Mouse (Mus musculus): Measurements from ENCODE around the gene Gm9970. TPM values are rescaled to one million over a fixed set of nuclear protein-coding genes. Genes with fewer than 3 reads are reported as not detected.

The Gm9970 gene
- total RNA-seq (2021) = not detected

DNA sequence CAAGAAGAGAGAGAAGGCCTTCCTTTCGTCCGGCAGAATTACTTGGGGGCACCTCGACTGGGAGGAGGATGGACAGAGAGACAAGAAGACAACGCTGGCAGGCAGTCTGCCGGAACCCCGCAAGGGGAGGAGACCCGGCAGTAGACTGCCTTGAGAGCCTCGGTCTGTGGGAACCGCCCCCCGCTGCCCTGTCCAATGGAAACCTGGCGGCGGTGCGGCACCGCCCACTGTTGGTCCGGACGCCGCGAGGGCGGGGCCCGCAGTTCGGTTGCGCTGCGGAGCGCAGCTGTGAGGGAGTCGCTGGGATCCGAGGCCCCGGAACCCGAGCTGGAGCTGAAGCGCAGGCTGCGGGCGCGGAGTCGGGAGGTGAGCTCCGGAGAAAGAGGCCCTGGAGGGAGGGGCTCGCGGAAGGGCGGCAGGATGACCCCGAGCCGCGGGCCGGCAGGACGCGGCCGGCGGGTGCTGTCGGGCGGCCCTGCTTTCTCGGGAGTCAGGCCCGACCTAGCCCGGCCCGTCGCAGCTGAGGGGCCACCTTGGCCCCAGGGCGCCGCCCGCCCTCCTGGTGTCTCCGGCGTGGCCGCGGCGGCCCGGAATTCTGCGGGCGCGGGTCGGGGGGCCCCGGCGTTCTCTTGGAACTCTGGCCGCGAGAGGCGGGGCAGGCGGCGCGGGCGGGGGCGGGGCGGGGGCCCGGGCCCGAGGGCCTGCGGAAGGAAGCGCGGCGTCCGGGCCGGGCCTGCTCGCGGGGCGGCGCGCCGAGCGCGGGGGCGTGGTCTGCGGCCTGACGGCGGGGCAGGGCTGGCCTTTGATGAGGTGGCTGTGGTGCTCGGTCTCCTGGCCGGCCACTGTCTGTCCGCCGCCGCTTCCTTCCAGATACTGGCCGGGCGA lies at the start of gene Gm9970, which contains the start of gene Nrbp1:
Gene Gm9970, minus strand, starts transcription at position 596 of the 885 bp plus-strand sequence.
Gene Nrbp1, plus strand, starts transcription at position 228 of the 885 bp plus-strand sequence.
- DNase-seq (ENCODE audit: extremely low spot score in 1 of 2, low spot score in 1 of 2) = peak; percentile 84 to 93

- DNase-seq (ENCODE audit: extremely low spot score in 1 of 2, low spot score in 1 of 2) = no peak
Measured at GRCm38 (mm10) chr5:31289626-31290230, 48.7 kb upstream of the Gm9970 start.

- DNase-seq (ENCODE audit: extremely low spot score in 1 of 2, low spot score in 1 of 2) = no peak
Measured at GRCm38 (mm10) chr5:31288655-31289054, 47.6 kb upstream of the Gm9970 start.

GRCm38 (mm10) chr5:31288225-31288624 lies 47.2 kb upstream of the Gm9970 start:
- no peak for DNase-seq (ENCODE audit: extremely low spot score in 1 of 2, low spot score in 1 of 2)

DNA sequence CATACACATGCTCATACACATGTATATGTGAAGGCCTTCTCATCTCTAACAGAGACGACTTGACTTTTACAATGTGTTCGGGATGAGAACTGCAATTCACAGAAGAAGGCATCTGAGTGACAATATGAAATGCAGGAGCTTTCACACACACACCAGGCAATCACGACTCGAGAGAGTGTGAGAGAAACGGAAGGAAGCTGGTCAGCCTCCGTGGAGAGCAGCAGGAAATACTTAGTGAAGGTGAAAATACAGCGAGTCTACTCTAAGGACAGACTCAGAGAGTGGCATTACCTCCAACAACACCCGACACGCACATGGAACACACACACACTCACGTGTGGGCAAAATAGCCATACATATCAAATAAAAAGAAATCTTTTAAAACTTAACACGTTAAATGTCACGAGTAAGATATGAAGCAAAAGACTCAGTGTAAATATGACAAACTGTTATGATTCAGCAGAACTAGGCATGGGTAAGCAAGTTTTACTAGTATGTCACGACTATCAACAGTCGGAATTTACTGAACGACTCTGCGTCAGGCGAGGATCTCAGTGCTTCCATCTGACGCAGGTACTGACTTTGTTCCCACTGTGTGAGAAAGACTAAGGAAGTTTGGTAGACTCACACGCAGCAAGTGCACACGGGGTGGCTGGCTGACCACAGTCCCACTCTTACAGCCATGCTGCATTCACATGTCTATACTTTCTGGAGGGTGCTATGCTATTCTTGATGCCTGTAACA lies 38.4 kb upstream of the Gm9970 start:
- no peak for DNase-seq (ENCODE audit: extremely low spot score in 1 of 2, low spot score in 1 of 2)

- no peak for DNase-seq (ENCODE audit: extremely low spot score in 1 of 2, low spot score in 1 of 2)
Measured at GRCm38 (mm10) chr5:31273018-31273417, 32.0 kb upstream of the Gm9970 start.

DNA sequence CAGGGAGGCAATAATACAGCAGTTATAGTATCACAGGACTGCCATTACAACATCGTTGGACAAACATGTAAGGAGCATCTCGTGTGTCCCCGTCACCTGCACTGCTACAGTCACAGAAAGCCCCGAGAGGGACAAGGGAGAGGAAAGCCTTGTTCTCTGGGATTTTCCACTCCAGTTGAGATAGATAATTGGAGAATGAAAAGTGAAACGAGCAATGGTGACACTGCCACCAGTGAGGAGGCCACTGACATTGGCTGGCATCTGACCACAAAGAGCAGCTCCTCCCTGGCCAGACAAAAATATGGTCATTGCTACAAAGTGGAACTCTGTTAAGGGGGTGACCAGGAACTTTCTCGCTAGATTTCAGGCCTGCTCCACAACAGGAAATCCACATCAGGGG lies 26.7 kb upstream of the Gm9970 start:
- DNase-seq (ENCODE audit: extremely low spot score in 1 of 2, low spot score in 1 of 2) = no peak

DNA sequence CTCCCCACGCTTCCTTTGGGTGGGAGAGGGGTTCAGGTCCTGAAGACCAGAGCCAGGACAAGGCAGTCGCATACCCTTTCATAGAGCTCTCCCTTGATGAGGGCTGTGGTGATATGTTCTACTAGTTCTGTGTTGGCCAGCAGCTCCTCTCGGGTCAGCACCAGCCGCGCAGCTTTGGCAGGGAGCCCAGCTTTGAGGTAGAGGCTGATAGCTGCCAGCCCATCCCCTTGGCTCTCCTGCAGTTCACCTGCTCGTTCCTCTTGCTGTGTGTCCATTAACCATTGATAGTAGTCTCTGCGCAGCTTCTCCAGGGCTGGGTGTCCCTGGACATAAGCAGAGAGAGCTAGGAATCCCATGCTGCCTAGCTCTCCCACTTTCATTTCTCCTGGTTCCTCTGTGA lies 25.1 kb upstream of the Gm9970 start:
- DNase-seq (ENCODE audit: extremely low spot score in 1 of 2, low spot score in 1 of 2) = no peak

DNA sequence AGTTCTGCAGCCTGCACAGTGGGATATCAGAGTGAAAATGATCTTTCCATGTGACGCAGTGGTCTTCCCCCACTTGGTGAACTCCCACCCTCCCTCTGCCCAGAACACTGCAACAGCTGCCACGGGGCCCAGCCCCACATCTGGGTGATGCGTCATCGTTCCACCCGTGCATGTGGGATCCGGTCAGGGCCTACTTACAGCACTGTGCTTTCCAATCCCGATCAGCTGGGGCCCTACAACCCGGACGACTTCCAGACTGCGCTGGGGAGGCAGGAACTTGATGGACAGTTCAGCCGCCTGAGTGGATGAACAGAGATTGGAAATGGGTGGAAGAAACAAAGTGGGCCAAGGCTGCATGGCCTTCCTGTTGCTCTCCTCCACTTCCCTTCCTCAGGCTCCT lies 16.6 kb upstream of the Gm9970 start:
- DNase-seq (ENCODE audit: extremely low spot score in 1 of 2, low spot score in 1 of 2) = no peak

DNA sequence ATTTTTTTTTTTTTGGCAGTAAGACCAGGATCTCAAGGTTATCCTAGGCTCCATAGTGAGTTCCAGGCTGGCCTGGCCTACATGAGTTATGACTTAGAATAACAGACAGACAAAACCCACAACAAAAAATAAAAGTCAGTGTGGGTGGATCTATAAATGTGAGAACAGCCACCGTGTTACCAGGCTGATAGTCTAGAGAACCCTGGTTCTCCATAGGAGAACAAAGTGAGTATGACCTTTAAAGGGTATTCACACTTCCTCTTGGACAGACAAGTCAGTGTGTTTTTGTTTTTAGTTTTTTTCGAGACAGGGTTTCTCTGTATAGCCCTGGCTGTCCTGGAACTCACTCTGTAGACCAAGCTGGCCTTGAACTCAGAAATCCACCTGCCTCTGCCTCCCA lies 14.9 kb upstream of the Gm9970 start:
- no peak for DNase-seq (ENCODE audit: extremely low spot score in 1 of 2, low spot score in 1 of 2)

GRCm38 (mm10) chr5:31255381-31255780 lies 14.3 kb upstream of the Gm9970 start:
- no peak for DNase-seq (ENCODE audit: extremely low spot score in 1 of 2, low spot score in 1 of 2)

- no peak for DNase-seq (ENCODE audit: extremely low spot score in 1 of 2, low spot score in 1 of 2)
Measured at GRCm38 (mm10) chr5:31254901-31255300, 13.9 kb upstream of the Gm9970 start.

GRCm38 (mm10) chr5:31254452-31254851 lies 13.4 kb upstream of the Gm9970 start:
- DNase-seq (ENCODE audit: extremely low spot score in 1 of 2, low spot score in 1 of 2) = no peak

GRCm38 (mm10) chr5:31253806-31254205 lies 12.8 kb upstream of the Gm9970 start:
- no peak for DNase-seq (ENCODE audit: extremely low spot score in 1 of 2, low spot score in 1 of 2)

GRCm38 (mm10) chr5:31252795-31253545 lies 11.9 kb upstream of the Gm9970 start:
- no peak for DNase-seq (ENCODE audit: extremely low spot score in 1 of 2, low spot score in 1 of 2)

GRCm38 (mm10) chr5:31252151-31252550 lies 11.1 kb upstream of the Gm9970 start:
- DNase-seq (ENCODE audit: extremely low spot score in 1 of 2, low spot score in 1 of 2) = no peak

DNA sequence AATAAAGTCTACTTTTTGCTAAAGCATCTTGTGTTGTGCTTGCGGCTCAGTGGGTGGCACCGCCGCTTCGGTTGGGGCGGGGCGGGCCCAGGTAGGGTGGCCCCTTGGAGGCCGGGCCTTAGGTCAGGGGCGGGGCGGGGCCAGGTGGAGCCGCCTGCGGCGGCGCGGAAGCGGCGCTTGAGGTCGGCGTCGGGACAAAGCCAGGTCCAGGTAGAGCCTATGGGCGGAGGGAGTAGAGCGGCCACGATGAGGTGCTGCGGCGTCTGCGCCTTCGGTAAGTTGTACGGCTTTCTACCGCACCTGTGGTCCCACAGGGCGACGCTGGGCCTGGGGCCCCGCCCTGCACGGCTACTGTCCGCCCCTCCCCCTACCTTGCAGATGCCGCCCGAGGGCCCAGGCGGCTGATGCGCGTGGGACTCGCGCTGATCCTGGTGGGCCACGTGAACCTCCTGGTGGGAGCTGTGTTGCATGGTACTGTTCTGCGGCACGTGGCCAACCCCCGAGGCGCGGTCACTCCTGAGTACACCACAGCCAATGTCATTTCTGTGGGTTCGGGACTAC lies 10.6 kb upstream of the Gm9970 start, which contains the start of gene Krtcap3:
Gene Krtcap3, plus strand, starts transcription at position 151 of the 561 bp plus-strand sequence.
- DNase-seq (ENCODE audit: extremely low spot score in 1 of 2, low spot score in 1 of 2) = peak in 1 of 2 experiments; percentile 22

DNA sequence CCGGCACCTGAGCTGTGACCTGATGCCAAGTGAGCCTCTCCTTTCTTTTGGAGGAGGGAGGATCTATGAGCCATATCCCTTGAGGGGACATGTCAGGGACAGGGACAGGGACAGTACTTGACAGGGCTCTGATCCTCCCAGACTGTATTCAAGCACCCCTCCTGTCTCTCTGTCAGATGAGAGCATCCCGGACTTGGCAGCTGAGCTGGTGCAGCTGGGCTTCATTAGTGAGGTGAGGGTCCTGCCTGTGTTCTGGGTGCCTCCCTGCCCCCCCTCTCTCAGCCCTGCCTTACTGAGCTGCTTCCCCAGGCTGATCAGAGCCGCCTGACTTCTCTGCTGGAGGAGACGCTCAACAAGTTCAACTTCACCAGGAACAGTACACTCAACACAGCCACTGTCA lies 9.7 kb upstream of the Gm9970 start:
- DNase-seq (ENCODE audit: extremely low spot score in 1 of 2, low spot score in 1 of 2) = no peak

DNA sequence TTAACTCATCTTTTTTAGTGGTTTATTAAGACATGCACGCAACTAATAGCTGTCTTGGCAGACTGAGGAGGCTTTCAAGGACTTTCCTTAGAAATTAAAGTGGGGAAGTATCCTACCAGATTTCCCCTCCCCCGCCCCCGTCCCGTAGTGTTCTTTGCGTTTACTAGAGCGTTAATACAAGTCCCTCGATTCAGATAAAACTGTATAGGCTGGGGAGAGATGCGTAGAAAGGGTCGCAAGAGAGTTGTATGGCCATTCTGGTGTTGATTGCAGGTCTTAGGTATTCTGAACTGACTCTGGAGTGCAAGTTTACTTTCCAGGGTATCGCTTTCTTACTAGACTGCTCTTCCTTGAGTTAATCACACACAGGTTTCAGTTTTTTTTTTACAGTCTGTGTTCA lies 1.2 kb upstream of the Gm9970 start:
- DNase-seq (ENCODE audit: extremely low spot score in 1 of 2, low spot score in 1 of 2) = no peak

GRCm38 (mm10) chr5:31241522-31242034 lies 546 bp upstream of the Gm9970 start:
- DNase-seq (ENCODE audit: extremely low spot score in 1 of 2, low spot score in 1 of 2) = no peak
